Mouse (Mus musculus): ENCODE results near the gene Macrod2. TPM values are rescaled to one million over a fixed set of nuclear protein-coding genes. Genes with fewer than 3 reads are reported as not detected.

Macrod2 gene
- polyA plus RNA-seq, 1 experiment: 0.95 TPM

GRCm38 (mm10) chr2:140784626-140785025, 389.5 kb downstream of the Macrod2 start:
- H3K27me3 ChIP-seq (ENCODE audit: control insufficient read depth, insufficient read depth, insufficient read length): no peaks in the 10 kb centered on the region
- H3K79me3 ChIP-seq (ENCODE audit: low read depth): no peaks in the 10 kb centered on the region
- no peak overlapping the region for H3K4me3 ChIP-seq (ENCODE audit: insufficient read depth, poor library complexity, severe bottlenecking)
- no peak overlapping the region for H3ac ChIP-seq (ENCODE audit: control insufficient read depth, insufficient read length, low read depth)
- no peaks in the 10 kb centered on the region for H3K79me2 ChIP-seq (ENCODE audit: control insufficient read depth, insufficient read depth)
- no peaks in the 10 kb centered on the region for H3K36me3 ChIP-seq (ENCODE audit: control insufficient read depth, insufficient read depth)
- TF ChIP-seq CEBPB (IDR thresholded peaks at IDR 0.05; ENCODE audit: low read depth): no peak
- no peak for TF ChIP-seq FOSL1 (IDR thresholded peaks at IDR 0.05; ENCODE audit: insufficient read depth, low read length, poor library complexity, severe bottlenecking)
- no peak for TF ChIP-seq CTCF (IDR thresholded peaks at IDR 0.05; ENCODE audit: control insufficient read depth, insufficient read depth, insufficient read length)
- TF ChIP-seq MYOG (IDR thresholded peaks at IDR 0.05; ENCODE audit: control insufficient read depth, extremely low read depth, insufficient read length): no peak
- no peak for TF ChIP-seq USF1 (IDR thresholded peaks at IDR 0.05; ENCODE audit: low read depth)

GRCm38 (mm10) chr2:140790363-140790762, 395.3 kb downstream of the Macrod2 start:
- no peak overlapping the region for H3K4me3 ChIP-seq (ENCODE audit: insufficient read depth, poor library complexity, severe bottlenecking)
- peak; percentile 13 for TF ChIP-seq MAX (IDR thresholded peaks at IDR 0.05)
- no peak for TF ChIP-seq CEBPB (IDR thresholded peaks at IDR 0.05; ENCODE audit: low read depth)
- no peak for TF ChIP-seq USF1 (IDR thresholded peaks at IDR 0.05; ENCODE audit: low read depth)
- TF ChIP-seq MYOG (IDR thresholded peaks at IDR 0.05; ENCODE audit: control insufficient read depth, extremely low read depth, insufficient read length): no peak
- peak; percentile 93 for TF ChIP-seq FOSL1 (IDR thresholded peaks at IDR 0.05; ENCODE audit: insufficient read depth, low read length, poor library complexity, severe bottlenecking)
- H3K27me3 ChIP-seq (ENCODE audit: control insufficient read depth, insufficient read depth, insufficient read length): no peaks in the 10 kb centered on the region
- H3ac ChIP-seq (ENCODE audit: control insufficient read depth, insufficient read length, low read depth): no peak overlapping the region
- no peaks in the 10 kb centered on the region for H3K36me3 ChIP-seq (ENCODE audit: control insufficient read depth, insufficient read depth)
- H3K79me2 ChIP-seq (ENCODE audit: control insufficient read depth, insufficient read depth): no peaks in the 10 kb centered on the region
- no peaks in the 10 kb centered on the region for H3K79me3 ChIP-seq (ENCODE audit: low read depth)

- H3K79me2 ChIP-seq (ENCODE audit: control insufficient read depth, insufficient read depth): no peaks in the 10 kb centered on the region
- H3K4me3 ChIP-seq (ENCODE audit: insufficient read depth, poor library complexity, severe bottlenecking): no peak overlapping the region
- TF ChIP-seq USF1 (IDR thresholded peaks at IDR 0.05; ENCODE audit: low read depth): no peak
- H3K36me3 ChIP-seq (ENCODE audit: control insufficient read depth, insufficient read depth): no peaks in the 10 kb centered on the region
- no peak overlapping the region for H3ac ChIP-seq (ENCODE audit: control insufficient read depth, insufficient read length, low read depth)
- H3K79me3 ChIP-seq (ENCODE audit: low read depth): no peaks in the 10 kb centered on the region
- H3K27me3 ChIP-seq (ENCODE audit: control insufficient read depth, insufficient read depth, insufficient read length): no peaks in the 10 kb centered on the region
Measured at GRCm38 (mm10) chr2:140793886-140794608, 398.9 kb downstream of the Macrod2 start.

- H3K79me3 ChIP-seq (ENCODE audit: low read depth): no peaks in the 10 kb centered on the region
- H3K79me2 ChIP-seq (ENCODE audit: control insufficient read depth, insufficient read depth): no peaks in the 10 kb centered on the region
- no peak for TF ChIP-seq FOSL1 (IDR thresholded peaks at IDR 0.05; ENCODE audit: insufficient read depth, low read length, poor library complexity, severe bottlenecking)
- no peak for TF ChIP-seq MAX (IDR thresholded peaks at IDR 0.05)
- TF ChIP-seq USF1 (IDR thresholded peaks at IDR 0.05; ENCODE audit: low read depth): no peak
- TF ChIP-seq MYOD1 (IDR thresholded peaks at IDR 0.05; ENCODE audit: control insufficient read depth, insufficient read length, low read depth): no peak
- no peak for TF ChIP-seq MYOG (IDR thresholded peaks at IDR 0.05; ENCODE audit: control insufficient read depth, extremely low read depth, insufficient read length)
- TF ChIP-seq CEBPB (IDR thresholded peaks at IDR 0.05; ENCODE audit: low read depth): no peak
- no peak for TF ChIP-seq CTCF (IDR thresholded peaks at IDR 0.05; ENCODE audit: control insufficient read depth, insufficient read depth, insufficient read length)
- no peaks in the 10 kb centered on the region for H3K36me3 ChIP-seq (ENCODE audit: control insufficient read depth, insufficient read depth)
- no peak overlapping the region for H3ac ChIP-seq (ENCODE audit: control insufficient read depth, insufficient read length, low read depth)
- no peak overlapping the region for H3K4me3 ChIP-seq (ENCODE audit: insufficient read depth, poor library complexity, severe bottlenecking)
- no peaks in the 10 kb centered on the region for H3K27me3 ChIP-seq (ENCODE audit: control insufficient read depth, insufficient read depth, insufficient read length)
Measured at GRCm38 (mm10) chr2:140811693-140812092, 416.6 kb downstream of the Macrod2 start.

- no peaks in the 10 kb centered on the region for H3K79me3 ChIP-seq (ENCODE audit: low read depth)
- no peak overlapping the region for H3K4me3 ChIP-seq (ENCODE audit: insufficient read depth, poor library complexity, severe bottlenecking)
- no peak for TF ChIP-seq MYOD1 (IDR thresholded peaks at IDR 0.05; ENCODE audit: control insufficient read depth, insufficient read length, low read depth)
- no peak for TF ChIP-seq CTCF (IDR thresholded peaks at IDR 0.05; ENCODE audit: control insufficient read depth, insufficient read depth, insufficient read length)
- TF ChIP-seq MAX (IDR thresholded peaks at IDR 0.05): no peak
- TF ChIP-seq CEBPB (IDR thresholded peaks at IDR 0.05; ENCODE audit: low read depth): no peak
- no peak for TF ChIP-seq USF1 (IDR thresholded peaks at IDR 0.05; ENCODE audit: low read depth)
- no peak for TF ChIP-seq MYOG (IDR thresholded peaks at IDR 0.05; ENCODE audit: control insufficient read depth, extremely low read depth, insufficient read length)
- TF ChIP-seq FOSL1 (IDR thresholded peaks at IDR 0.05; ENCODE audit: insufficient read depth, low read length, poor library complexity, severe bottlenecking): no peak
- no peak overlapping the region for H3ac ChIP-seq (ENCODE audit: control insufficient read depth, insufficient read length, low read depth)
- no peaks in the 10 kb centered on the region for H3K79me2 ChIP-seq (ENCODE audit: control insufficient read depth, insufficient read depth)
- H3K36me3 ChIP-seq (ENCODE audit: control insufficient read depth, insufficient read depth): no peaks in the 10 kb centered on the region
- H3K27me3 ChIP-seq (ENCODE audit: control insufficient read depth, insufficient read depth, insufficient read length): no peaks in the 10 kb centered on the region
Measured at GRCm38 (mm10) chr2:140819391-140820120, 424.4 kb downstream of the Macrod2 start.

GRCm38 (mm10) chr2:140822378-140822777, 427.3 kb downstream of the Macrod2 start:
- H3K27me3 ChIP-seq (ENCODE audit: control insufficient read depth, insufficient read depth, insufficient read length): no peaks in the 10 kb centered on the region
- H3K4me3 ChIP-seq (ENCODE audit: insufficient read depth, poor library complexity, severe bottlenecking): no peak overlapping the region
- no peak overlapping the region for H3ac ChIP-seq (ENCODE audit: control insufficient read depth, insufficient read length, low read depth)
- no peaks in the 10 kb centered on the region for H3K79me2 ChIP-seq (ENCODE audit: control insufficient read depth, insufficient read depth)
- no peak for TF ChIP-seq CTCF (IDR thresholded peaks at IDR 0.05; ENCODE audit: control insufficient read depth, insufficient read depth, insufficient read length)
- TF ChIP-seq MYOD1 (IDR thresholded peaks at IDR 0.05; ENCODE audit: control insufficient read depth, insufficient read length, low read depth): no peak
- TF ChIP-seq FOSL1 (IDR thresholded peaks at IDR 0.05; ENCODE audit: insufficient read depth, low read length, poor library complexity, severe bottlenecking): no peak
- TF ChIP-seq USF1 (IDR thresholded peaks at IDR 0.05; ENCODE audit: low read depth): no peak
- no peak for TF ChIP-seq MAX (IDR thresholded peaks at IDR 0.05)
- no peak for TF ChIP-seq MYOG (IDR thresholded peaks at IDR 0.05; ENCODE audit: control insufficient read depth, extremely low read depth, insufficient read length)
- TF ChIP-seq CEBPB (IDR thresholded peaks at IDR 0.05; ENCODE audit: low read depth): no peak
- no peaks in the 10 kb centered on the region for H3K36me3 ChIP-seq (ENCODE audit: control insufficient read depth, insufficient read depth)
- no peaks in the 10 kb centered on the region for H3K79me3 ChIP-seq (ENCODE audit: low read depth)

Data from C2C12 (cell line).